Mouse (Mus musculus): Measurements from ENCODE around the gene Hadhb.

The Hadhb gene

GRCm38 (mm10) chr5:30127921-30128597 is 27.0 kb upstream of the Hadhb start:
- no peak for DNase-seq (ENCODE audit: extremely low spot score, low spot score)

GRCm38 (mm10) chr5:30128680-30129079 is 26.4 kb upstream of the Hadhb start:
- no peak for DNase-seq (ENCODE audit: extremely low spot score, low spot score)

DNA sequence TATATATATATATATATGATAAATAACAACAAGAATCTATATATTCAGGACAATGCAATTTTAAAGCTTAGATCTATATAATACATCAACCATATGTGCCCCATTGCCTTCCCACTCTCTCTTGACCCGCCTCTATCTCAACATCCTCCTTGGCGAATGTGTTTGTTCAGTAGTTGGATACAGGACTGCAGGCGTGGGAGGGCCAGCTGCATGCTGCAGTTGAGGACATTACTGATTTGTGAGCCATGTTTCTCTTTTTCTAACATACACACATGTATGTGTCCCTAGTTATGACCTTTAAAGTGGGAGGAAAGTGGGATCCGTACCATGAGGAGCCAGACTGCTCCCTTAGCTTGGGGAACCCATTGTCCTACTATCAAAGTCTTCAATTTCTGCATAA is 23.8 kb upstream of the Hadhb start:
- DNase-seq (ENCODE audit: extremely low spot score, low spot score) = no peak

- no peak for DNase-seq (ENCODE audit: extremely low spot score, low spot score)
These were observed 22.9 kb upstream of the Hadhb start for GRCm38 (mm10) chr5:30132173-30132572.

- DNase-seq (ENCODE audit: extremely low spot score, low spot score) = no peak
These were observed 19.3 kb upstream of the Hadhb start for GRCm38 (mm10) chr5:30135711-30136231.

- no peak for DNase-seq (ENCODE audit: extremely low spot score, low spot score)
These were observed 17.8 kb upstream of the Hadhb start for GRCm38 (mm10) chr5:30137271-30137670.

GRCm38 (mm10) chr5:30138193-30138592 is 16.9 kb upstream of the Hadhb start:
- DNase-seq (ENCODE audit: extremely low spot score, low spot score) = no peak

DNA sequence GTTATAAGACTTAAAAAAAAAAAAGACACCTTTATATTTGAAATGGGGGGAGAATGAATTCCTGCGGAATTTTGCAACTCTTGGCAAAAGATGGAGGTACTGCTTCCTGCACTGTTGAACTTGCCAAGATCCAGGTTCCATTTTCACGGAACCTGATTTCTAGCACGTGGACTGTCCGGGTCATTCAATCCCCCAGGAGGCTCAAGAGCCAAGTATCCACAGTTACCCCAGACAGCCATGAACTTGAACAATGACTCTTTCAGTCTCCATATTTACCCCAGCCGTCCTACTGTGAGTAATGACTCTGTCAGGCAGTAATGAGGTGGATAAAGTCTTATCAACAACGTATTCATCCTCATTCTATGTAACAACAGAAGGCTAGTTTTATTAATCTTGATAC is 8.5 kb upstream of the Hadhb start:
- no peak for DNase-seq (ENCODE audit: extremely low spot score, low spot score)

DNA sequence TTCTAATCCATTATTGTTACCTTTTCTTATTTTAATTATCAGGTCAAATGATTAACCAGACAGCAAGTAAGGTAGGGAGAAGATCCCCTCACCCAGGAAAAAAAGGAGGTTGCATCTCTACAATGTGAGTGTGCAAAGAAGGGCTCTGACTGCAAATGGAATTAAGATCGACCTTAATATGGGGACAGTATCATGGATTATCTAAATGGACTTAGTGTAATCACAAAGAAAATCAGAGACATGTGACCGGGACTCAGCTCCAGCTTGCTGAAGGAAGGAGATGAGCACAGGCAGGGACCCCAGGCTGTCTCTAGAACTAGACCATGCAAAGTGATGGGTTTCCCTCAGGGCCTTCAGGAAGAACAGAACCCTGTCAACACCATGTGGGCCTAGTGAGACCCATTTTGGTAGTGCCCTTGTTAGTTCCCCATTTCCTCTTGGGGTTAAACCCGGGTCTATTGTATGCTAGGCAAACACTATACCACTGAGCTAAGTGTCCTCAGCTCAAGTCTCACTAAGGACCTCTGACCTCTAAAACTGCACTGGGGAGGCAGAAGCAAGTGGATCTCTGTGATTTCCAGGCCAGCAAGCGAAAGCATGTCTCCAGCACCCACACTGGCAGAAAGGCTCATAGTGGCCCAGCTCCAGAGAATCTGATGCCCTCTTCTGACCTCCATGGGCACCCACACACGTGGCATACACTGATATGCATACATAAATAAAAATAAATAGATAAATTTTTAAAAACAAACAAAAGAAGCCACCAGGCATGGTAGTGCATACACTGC is 6.7 kb upstream of the Hadhb start:
- DNase-seq (ENCODE audit: extremely low spot score, low spot score) = no peak

GRCm38 (mm10) chr5:30152007-30152406 is 3.0 kb upstream of the Hadhb start:
- no peak for DNase-seq (ENCODE audit: extremely low spot score, low spot score)

DNA sequence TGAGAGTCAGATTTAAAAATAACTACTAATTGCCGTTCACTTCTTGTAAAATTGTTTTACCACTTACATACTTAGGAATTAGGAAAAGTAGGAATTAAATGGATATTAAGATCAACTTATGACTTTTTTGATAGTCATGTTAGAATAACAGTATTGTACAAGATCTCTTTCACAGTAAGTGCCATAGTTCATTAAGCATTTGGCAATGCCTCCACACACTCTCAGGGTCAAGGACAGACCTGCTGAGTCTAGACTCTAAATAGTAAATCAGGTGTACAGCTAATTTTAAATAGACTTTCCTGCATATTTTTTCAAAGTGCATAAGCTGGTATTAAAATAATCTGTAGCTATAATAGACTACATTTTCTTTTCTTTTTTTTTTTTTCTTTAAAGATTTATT is 2.6 kb upstream of the Hadhb start:
- no peak for DNase-seq (ENCODE audit: extremely low spot score, low spot score)

- DNase-seq (ENCODE audit: extremely low spot score, low spot score) = no peak
These were observed 1.8 kb upstream of the Hadhb start for GRCm38 (mm10) chr5:30153222-30153621.

- no peak for DNase-seq (ENCODE audit: extremely low spot score, low spot score)
These were observed 1.0 kb upstream of the Hadhb start for GRCm38 (mm10) chr5:30154013-30154412.

- no peak for DNase-seq (ENCODE audit: extremely low spot score, low spot score)
These were observed 346 bp downstream of the Hadhb start for GRCm38 (mm10) chr5:30155395-30155792.

- DNase-seq (ENCODE audit: extremely low spot score, low spot score) = no peak
These were observed 977 bp downstream of the Hadhb start for GRCm38 (mm10) chr5:30155821-30156629.

DNA sequence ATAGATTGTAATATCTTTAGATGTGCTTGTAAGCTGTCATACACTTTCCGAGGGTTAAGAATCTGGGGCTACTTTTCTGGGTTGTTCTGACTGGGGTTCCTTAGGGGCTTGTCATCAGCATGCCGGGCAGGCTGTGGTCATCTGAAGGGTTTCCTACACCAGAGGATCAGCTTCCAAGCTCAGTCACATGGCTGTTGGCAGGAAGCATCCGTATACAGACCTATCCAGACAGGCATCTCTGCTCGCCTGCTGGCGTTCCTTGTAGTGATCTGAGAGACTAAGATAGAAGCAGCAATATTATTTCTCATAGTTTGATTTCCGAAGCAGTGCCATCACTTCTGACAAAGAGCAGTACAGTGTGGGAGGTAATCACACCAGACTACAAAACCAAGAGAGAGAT is 4.6 kb downstream of the Hadhb start:
- DNase-seq (ENCODE audit: extremely low spot score, low spot score) = no peak

DNA sequence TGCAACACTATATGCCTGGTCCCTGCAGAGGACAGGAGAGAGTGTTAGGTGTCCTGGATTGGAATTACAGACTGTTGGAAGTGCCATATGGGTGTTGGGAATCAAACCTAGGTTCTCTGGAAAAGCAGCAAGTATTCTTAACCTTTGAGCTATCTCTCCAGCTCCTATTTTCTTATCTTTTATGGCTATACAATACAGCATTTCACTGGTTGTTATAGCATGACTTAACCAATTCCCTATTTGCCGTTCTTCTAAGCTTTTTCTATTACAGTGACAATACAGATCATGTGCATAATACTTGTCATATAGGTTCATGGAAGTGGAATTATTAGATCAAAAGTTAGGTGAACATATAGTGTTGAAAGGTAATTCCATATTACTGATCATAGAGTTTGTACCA is 6.8 kb downstream of the Hadhb start:
- no peak for DNase-seq (ENCODE audit: extremely low spot score, low spot score)

DNA sequence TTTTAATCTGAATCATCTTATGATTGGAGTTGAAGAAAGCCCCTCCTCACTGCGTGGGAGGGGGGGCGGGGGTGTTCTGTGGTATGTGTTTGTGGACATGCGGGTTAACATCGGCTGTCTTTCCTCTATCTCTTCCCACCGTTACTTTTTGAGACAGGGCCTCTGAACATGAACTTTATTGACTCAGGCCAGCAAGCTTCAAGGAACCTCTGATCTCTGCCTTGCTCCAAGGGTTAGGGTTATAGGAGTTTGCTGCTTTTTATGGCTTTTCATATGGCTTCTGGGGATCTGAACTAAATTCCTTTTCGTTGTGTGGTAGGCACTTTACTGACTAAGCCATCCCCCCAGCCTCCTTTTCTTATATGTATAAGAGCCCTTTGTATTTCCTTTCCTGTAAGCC is 7.3 kb downstream of the Hadhb start:
- no peak for DNase-seq (ENCODE audit: extremely low spot score, low spot score)

DNA sequence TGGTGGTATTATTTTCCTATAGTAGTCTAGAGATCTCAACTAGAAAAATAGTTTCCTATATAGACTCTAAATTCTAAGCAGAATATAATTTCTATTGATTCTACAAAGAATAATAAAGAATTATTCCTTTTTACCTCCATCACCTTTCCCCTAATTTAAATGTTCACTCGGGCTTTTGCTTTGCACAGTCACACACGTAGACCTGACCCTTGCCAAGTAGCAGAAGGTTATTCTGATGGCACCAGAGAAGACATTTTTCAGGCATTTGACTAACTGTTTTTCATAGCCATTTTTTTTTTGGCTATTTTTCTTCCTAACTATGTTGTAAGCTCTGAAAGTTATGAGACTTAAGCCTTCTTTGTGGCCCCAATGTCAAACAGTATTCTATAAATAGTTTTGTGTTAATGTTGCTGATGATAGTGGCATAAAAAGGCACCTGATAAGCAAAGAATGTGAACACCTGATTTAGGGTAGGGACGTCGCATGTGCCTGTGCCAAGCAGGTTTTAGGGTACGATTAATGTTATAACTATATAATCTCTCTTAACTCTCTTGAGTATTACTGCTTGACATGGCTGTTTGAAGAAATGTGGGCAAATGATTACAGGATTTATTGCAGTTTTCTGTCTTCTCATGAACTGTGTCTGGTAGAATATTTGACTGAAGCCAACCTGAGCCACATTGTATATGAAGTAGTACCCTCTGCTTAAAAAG is 10.3 kb downstream of the Hadhb start:
- no peak for DNase-seq (ENCODE audit: extremely low spot score, low spot score)

- no peak for DNase-seq (ENCODE audit: extremely low spot score, low spot score)
These were observed 15.4 kb downstream of the Hadhb start for GRCm38 (mm10) chr5:30170303-30170940.

GRCm38 (mm10) chr5:30172115-30172514 is 17.1 kb downstream of the Hadhb start:
- DNase-seq (ENCODE audit: extremely low spot score, low spot score) = peak; percentile 16
